Mouse (Mus musculus) forebrain, embryonic 16.5 days (tissue): ENCODE measurements at regions not wholly inside any gene's neighbourhood (a gene's known extent, or its start where the extent isn't known, plus 50 kb on each side); places are given as distances from the start of the nearest gene placed in this dataset.

Experiments
- ATAC-seq: fragments of 200-750 bp; cut with Nextera tagmentation; 2 replicates; pipeline ENCODE4 v1.8.0; 2017; ENCODE audit warnings: mild to moderate bottlenecking, moderate library complexity
- H3K27ac ChIP-seq: fragments of 300-500 bp; sonication (generic); 2 replicates; pipeline ENCODE4 v1.5.1; 2014; ENCODE audit warnings: low read length, control low read depth
- H3K27me3 ChIP-seq: fragments of 300-500 bp; sonication (generic); replicated peaks from 2 replicates; pipeline ENCODE4 v1.6.1; 2014; ENCODE audit warnings: low read length; ENCODE audit not compliant: control insufficient read depth, insufficient read depth
- H3K36me3 ChIP-seq: fragments of 300-500 bp; sonication (generic); 2 replicates; pipeline ENCODE4 v1.6.1; 2014; ENCODE audit not compliant: control insufficient read depth, insufficient read depth
- H3K4me1 ChIP-seq: fragments of 300-500 bp; sonication (generic); replicated peaks from 2 replicates; pipeline ENCODE4 v1.6.1; 2014; ENCODE audit warnings: low read length; ENCODE audit not compliant: control insufficient read depth, insufficient read depth
- H3K4me2 ChIP-seq: fragments of 300-500 bp; sonication (generic); 2 replicates; pipeline ENCODE4 v1.6.1; 2014; ENCODE audit warnings: mild to moderate bottlenecking, low read length, control low read depth
- H3K4me3 ChIP-seq: fragments of 300-500 bp; sonication (generic); replicated peaks from 2 replicates; pipeline ENCODE4 v1.5.1; 2014; ENCODE audit warnings: mild to moderate bottlenecking, low read length, control low read depth
- H3K9ac ChIP-seq: fragments of 300-500 bp; sonication (generic); replicated peaks from 2 replicates; pipeline ENCODE4 v1.6.1; 2014; ENCODE audit warnings: low read depth, low read length, control low read depth
- H3K9me3 ChIP-seq: fragments of 300-500 bp; sonication (generic); 2 replicates; pipeline ENCODE4 v1.6.1; 2016; ENCODE audit warnings: low read length; ENCODE audit not compliant: control insufficient read depth
- WGBS: fragments of 180-500 bp; shearing (Covaris S2); extraction: QIAGEN DNeasy Blood & Tissue Kit; methylation state at CpG from one replicate; pipeline ENCODE4 v1.1.7; 2014; 5-methylcytosine and 5-hydroxymethylcytosine counted together

DNA sequence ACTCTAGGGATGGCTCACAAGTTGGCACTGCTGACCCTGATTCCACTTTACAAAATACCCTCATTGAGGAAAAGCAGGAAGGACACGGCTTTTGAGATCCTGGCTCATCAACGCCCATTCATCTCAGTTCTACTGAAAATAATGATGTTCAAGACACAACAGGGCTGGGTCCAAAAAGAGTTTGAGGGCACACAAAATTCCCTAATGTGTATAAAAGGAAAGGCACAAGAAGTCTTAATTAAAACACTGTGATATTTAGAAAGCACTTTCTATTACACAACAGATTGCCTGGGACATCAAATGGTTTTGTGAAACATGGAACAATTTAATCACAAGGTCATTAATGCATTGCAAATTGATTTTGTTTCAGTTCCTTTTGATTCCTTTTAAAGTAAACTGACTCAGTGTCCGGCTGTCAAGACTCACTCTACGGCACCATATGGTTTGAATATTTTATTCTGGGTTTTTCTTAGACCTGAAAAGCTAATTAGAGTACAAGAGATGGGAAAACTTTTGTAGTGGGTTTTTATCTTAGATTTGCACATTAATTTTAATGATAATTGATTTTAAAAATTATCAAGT is 96.2 kb upstream of the Gimd1 start:
- Histone ChIP-seq H3K4me2 (no peak overlapping the region), H3K4me3 (no peak overlapping the region), H3K4me1 (no peaks in the 10 kb centered on the region), H3K27ac (no peak overlapping the region), H3K9ac (no peak overlapping the region), H3K9me3 (no peaks in the 10 kb centered on the region), H3K27me3 (no peaks in the 10 kb centered on the region), H3K36me3 (no peaks in the 10 kb centered on the region)
- peak; percentile 81 for ATAC-seq
- 56% methylated on average over 4 of the region's 4 CpGs for WGBS

DNA sequence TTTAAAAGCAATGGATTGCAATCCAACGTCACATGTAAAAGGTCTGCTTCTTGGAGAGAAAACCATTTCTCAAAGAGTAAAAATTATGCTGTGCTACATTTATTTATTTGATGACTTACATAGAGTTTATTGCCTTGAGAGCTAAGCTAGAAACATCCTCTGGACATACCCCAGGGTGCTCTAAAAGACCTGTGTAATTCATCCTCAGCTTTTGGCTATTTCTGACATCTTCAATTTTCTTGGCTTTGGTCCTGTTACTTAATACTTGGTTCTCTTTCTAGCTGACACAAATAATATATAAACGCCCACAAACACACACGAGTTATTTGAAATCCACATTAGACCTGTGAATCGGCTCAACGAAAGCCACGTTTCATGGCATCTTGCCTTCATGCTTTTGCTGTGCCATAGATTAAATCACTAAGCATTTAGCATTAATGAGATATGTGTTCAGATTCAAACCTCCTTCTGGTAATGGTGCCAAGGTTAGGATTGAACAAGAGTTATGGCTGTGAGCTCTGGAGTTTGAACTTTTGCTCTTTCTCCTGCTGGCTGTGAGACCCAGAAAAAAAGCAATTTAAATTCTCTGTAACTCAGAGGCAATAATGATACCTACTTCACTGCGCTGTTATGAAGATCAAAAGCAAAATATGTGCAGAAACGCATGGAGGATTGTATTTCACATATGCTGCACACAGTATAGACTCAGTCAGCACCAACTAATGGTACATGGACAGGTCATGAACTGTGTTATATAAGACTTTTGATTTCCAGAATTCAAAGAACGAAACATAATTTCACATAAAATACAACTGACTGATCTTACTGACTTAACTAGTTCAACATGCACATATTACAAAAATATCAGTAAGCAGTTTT is 89.6 kb upstream of the Gimd1 start:
- no peak overlapping the region for H3K4me2 ChIP-seq
- ATAC-seq, result no peak
- 92% methylated on average over 9 of the region's 9 CpGs for WGBS
- H3K9me3 ChIP-seq, result no peaks in the 10 kb centered on the region
- no peak overlapping the region for H3K4me3 ChIP-seq
- no peaks in the 10 kb centered on the region for H3K27me3 ChIP-seq
- no peaks in the 10 kb centered on the region for H3K36me3 ChIP-seq
- H3K27ac ChIP-seq, result no peak overlapping the region
- no peak overlapping the region for H3K9ac ChIP-seq
- H3K4me1 ChIP-seq, result no peaks in the 10 kb centered on the region

DNA sequence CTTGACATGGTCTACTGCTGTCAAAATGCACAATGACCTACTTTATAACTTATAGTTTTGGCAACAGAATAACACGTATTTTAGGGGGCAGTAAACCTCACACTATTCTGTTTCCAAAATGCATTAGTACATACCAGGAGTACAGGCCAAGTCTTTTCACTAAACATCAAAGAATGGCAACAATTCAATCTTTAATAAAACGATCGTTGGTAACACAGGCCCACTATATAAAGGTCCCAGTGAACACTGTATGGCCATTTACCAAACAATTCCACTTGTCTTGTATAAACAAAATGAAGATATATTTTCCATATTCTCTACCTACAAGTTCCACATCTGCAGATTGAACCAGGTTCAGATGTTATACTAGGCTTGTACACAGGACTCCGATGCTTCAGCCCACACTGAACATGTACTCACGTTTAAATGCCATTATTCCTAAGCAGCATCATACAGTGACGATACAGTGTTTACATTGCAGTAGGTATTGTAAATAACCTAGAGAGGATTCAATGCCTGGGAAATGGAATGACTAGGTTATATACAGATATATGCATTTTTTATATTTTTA is 78.3 kb upstream of the Gimd1 start:
- Histone ChIP-seq H3K9me3 (no peaks in the 10 kb centered on the region), H3K27me3 (no peaks in the 10 kb centered on the region), H3K4me3 (no peak overlapping the region), H3K4me1 (no peaks in the 10 kb centered on the region), H3K4me2 (no peak overlapping the region), H3K36me3 (no peaks in the 10 kb centered on the region), H3K27ac (no peak overlapping the region), H3K9ac (no peak overlapping the region)
- no peak for ATAC-seq
- 83% methylated on average over 6 of the region's 6 CpGs for whole genome bisulfite sequencing

DNA sequence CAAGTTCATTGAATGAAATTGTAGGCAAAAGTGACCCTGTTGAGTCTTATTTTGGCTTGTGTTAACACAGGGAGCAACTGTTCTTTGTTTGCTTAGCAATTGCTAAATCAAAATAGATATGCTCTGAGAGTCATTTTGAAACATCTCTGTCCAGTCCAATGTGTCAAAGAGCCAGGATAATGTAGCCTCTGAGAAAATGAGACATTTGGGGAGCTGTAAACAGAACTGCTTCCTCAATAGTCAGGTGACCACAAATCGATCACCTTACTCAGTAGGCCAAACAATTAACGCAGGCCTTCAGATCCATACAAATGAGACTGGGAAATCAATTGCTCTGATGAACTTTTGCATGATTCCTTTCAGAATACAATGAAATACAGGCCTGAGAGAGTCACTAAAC is 63.9 kb upstream of the Gimd1 start:
- Histone ChIP-seq H3K27me3 (no peaks in the 10 kb centered on the region), H3K27ac (no peak overlapping the region), H3K9ac (no peak overlapping the region), H3K4me2 (no peak overlapping the region), H3K36me3 (no peaks in the 10 kb centered on the region), H3K4me1 (no peaks in the 10 kb centered on the region), H3K4me3 (no peak overlapping the region), H3K9me3 (no peaks in the 10 kb centered on the region)
- WGBS, result 91% methylated on average over 2 of the region's 2 CpGs
- ATAC-seq, result no peak

DNA sequence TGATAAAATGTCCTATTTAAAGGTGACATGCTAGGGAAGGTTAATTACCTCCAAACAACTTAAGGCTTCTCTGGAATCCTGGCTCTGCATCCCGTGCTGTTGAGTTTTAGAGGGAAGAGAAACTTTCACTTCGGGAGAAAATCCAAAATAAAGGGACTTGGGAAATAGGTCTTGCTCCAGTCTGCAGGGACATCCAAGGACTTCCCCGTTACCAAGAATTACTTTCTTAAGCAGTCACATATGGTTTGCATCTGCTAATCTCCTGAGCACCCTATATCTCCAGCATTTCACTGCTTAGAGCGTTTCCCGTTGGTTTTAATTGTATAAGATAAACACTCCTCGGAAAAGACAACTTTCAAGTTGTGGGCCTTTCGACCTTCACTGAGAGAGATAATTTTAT is 63.3 kb upstream of the Gimd1 start:
- no peak for ATAC-seq

More for the DNA sequence above, 63.3 kb upstream of the Gimd1 start:
- Histone ChIP-seq H3K27me3 (no peaks in the 10 kb centered on the region), H3K4me2 (no peak overlapping the region), H3K9me3 (no peaks in the 10 kb centered on the region), H3K4me1 (no peaks in the 10 kb centered on the region), H3K4me3 (no peak overlapping the region), H3K27ac (no peak overlapping the region), H3K9ac (no peak overlapping the region), H3K36me3 (no peaks in the 10 kb centered on the region)
- WGBS, result 91% methylated on average over 7 of the region's 7 CpGs
